Mouse (Mus musculus): ENCODE measurements at regions not wholly inside any gene's neighbourhood (a gene's known extent, or its start where the extent isn't known, plus 50 kb on each side); places are given as distances from the start of the nearest gene placed in this dataset.

- Histone ChIP-seq H3K4me1 (ENCODE audit: control insufficient read depth, insufficient read depth, low read length) (no peaks in the 10 kb centered on the region), H3K27ac (no peak overlapping the region), H3K79me2 (replicated peaks; ENCODE audit: control insufficient read depth, insufficient read depth, low read length) (no peaks in the 10 kb centered on the region), H3K9ac (ENCODE audit: low read depth, low read length) (no peak overlapping the region), H3K4me3 (no peak overlapping the region), H3K27me3 (ENCODE audit: control insufficient read depth, insufficient read depth, low read length) (no peaks in the 10 kb centered on the region), H3K36me3 (ENCODE audit: control insufficient read depth, insufficient read depth, low read length) (no peaks in the 10 kb centered on the region)
- TF ChIP-seq CTCF (IDR thresholded peaks at IDR 0.05), result no peak
- TF ChIP-seq POLR2A (IDR thresholded peaks at IDR 0.05; ENCODE audit: insufficient read depth, low read depth, low read length), result no peak
- TF ChIP-seq EP300 (IDR thresholded peaks at IDR 0.05; ENCODE audit: insufficient read depth, low read depth, low read length), result no peak
- intact Hi-C loops (cut with DNase I), result no loop called here
- 73% methylated on average over 3 of the region's 3 CpGs for WGBS
- no peak for DNase-seq
Observed at GRCm38 (mm10) chr6:61078559-61078958, 101.6 kb upstream of the Ccser1 start.

GRCm38 (mm10) chr6:61080661-61081060 is 99.5 kb upstream of the Ccser1 start:
- intact Hi-C loops (cut with DNase I), result no loop called here
- 91% methylated on average over 5 of the region's 5 CpGs for WGBS
- DNase-seq, result no peak

DNA sequence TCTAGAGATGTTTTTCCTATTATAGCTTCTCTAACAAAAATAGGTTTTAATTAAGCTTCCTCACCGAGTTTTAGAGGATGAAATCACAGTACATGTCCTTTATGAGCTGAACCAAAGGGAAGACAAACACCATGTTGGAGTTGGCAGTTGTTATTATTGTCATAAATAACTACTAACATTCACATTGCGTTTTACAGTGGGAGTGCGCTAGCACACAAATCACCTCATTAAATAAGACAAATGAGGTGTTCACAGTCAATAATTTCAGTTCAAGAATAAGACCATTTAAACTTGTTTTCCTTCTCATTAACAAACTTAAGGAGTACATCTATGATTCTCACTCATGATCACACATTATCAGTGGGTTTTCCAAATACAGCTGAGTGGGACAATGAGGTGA is 96.8 kb upstream of the Ccser1 start:
- Histone ChIP-seq H3K27ac (no peak overlapping the region), H3K4me1 (ENCODE audit: control insufficient read depth, insufficient read depth, low read length) (no peaks in the 10 kb centered on the region), H3K4me3 (no peak overlapping the region), H3K79me2 (replicated peaks; ENCODE audit: control insufficient read depth, insufficient read depth, low read length) (no peaks in the 10 kb centered on the region), H3K36me3 (ENCODE audit: control insufficient read depth, insufficient read depth, low read length) (no peaks in the 10 kb centered on the region), H3K27me3 (ENCODE audit: control insufficient read depth, insufficient read depth, low read length) (no peaks in the 10 kb centered on the region), H3K9ac (ENCODE audit: low read depth, low read length) (no peak overlapping the region)
- intact Hi-C loops (cut with DNase I), result no loop called here
- no peak for DNase-seq
- TF ChIP-seq POLR2A (IDR thresholded peaks at IDR 0.05; ENCODE audit: insufficient read depth, low read depth, low read length) (no peak), EP300 (IDR thresholded peaks at IDR 0.05; ENCODE audit: insufficient read depth, low read depth, low read length) (no peak), CTCF (IDR thresholded peaks at IDR 0.05) (no peak)
- 76% methylated on average over 3 of the region's 3 CpGs for WGBS

More at GRCm38 (mm10) chr6:61080661-61081060, 99.5 kb upstream of the Ccser1 start:
- H3K27me3 ChIP-seq (ENCODE audit: control insufficient read depth, insufficient read depth, low read length), result no peaks in the 10 kb centered on the region
- no peaks in the 10 kb centered on the region for H3K36me3 ChIP-seq (ENCODE audit: control insufficient read depth, insufficient read depth, low read length)
- no peak overlapping the region for H3K9ac ChIP-seq (ENCODE audit: low read depth, low read length)
- no peak overlapping the region for H3K27ac ChIP-seq
- H3K79me2 ChIP-seq (replicated peaks; ENCODE audit: control insufficient read depth, insufficient read depth, low read length), result no peaks in the 10 kb centered on the region
- no peak for TF ChIP-seq CTCF (IDR thresholded peaks at IDR 0.05)
- no peak for TF ChIP-seq EP300 (IDR thresholded peaks at IDR 0.05; ENCODE audit: insufficient read depth, low read depth, low read length)
- no peak for TF ChIP-seq POLR2A (IDR thresholded peaks at IDR 0.05; ENCODE audit: insufficient read depth, low read depth, low read length)
- no peak overlapping the region for H3K4me3 ChIP-seq
- H3K4me1 ChIP-seq (ENCODE audit: control insufficient read depth, insufficient read depth, low read length), result no peaks in the 10 kb centered on the region

GRCm38 (mm10) chr6:61099348-61099981 is 80.7 kb upstream of the Ccser1 start:
- H3K36me3 ChIP-seq (ENCODE audit: control insufficient read depth, insufficient read depth, low read length), result no peaks in the 10 kb centered on the region
- no peak overlapping the region for H3K9ac ChIP-seq (ENCODE audit: low read depth, low read length)
- no peak for DNase-seq
- WGBS, result 83% methylated on average over 9 of the region's 9 CpGs
- TF ChIP-seq EP300 (IDR thresholded peaks at IDR 0.05; ENCODE audit: insufficient read depth, low read depth, low read length), result no peak
- no peak for TF ChIP-seq POLR2A (IDR thresholded peaks at IDR 0.05; ENCODE audit: insufficient read depth, low read depth, low read length)
- no peak for TF ChIP-seq CTCF (IDR thresholded peaks at IDR 0.05)
- H3K4me3 ChIP-seq, result no peak overlapping the region
- H3K27me3 ChIP-seq (ENCODE audit: control insufficient read depth, insufficient read depth, low read length), result no peaks in the 10 kb centered on the region
- intact Hi-C loops (cut with DNase I), result no loop called here
- H3K4me1 ChIP-seq (ENCODE audit: control insufficient read depth, insufficient read depth, low read length), result no peaks in the 10 kb centered on the region
- no peaks in the 10 kb centered on the region for H3K79me2 ChIP-seq (replicated peaks; ENCODE audit: control insufficient read depth, insufficient read depth, low read length)
- H3K27ac ChIP-seq, result no peak overlapping the region

GRCm38 (mm10) chr6:61099982-61100365 is 80.2 kb upstream of the Ccser1 start:
- H3K79me2 ChIP-seq (replicated peaks; ENCODE audit: control insufficient read depth, insufficient read depth, low read length), result no peaks in the 10 kb centered on the region
- intact Hi-C loops (cut with DNase I), result no loop called here
- no peak overlapping the region for H3K9ac ChIP-seq (ENCODE audit: low read depth, low read length)
- WGBS, result 66% methylated on average over 3 of the region's 3 CpGs
- H3K4me1 ChIP-seq (ENCODE audit: control insufficient read depth, insufficient read depth, low read length), result no peaks in the 10 kb centered on the region
- no peak overlapping the region for H3K4me3 ChIP-seq
- H3K27ac ChIP-seq, result no peak overlapping the region
- H3K36me3 ChIP-seq (ENCODE audit: control insufficient read depth, insufficient read depth, low read length), result no peaks in the 10 kb centered on the region
- H3K27me3 ChIP-seq (ENCODE audit: control insufficient read depth, insufficient read depth, low read length), result no peaks in the 10 kb centered on the region
- TF ChIP-seq CTCF (IDR thresholded peaks at IDR 0.05), result no peak
- TF ChIP-seq POLR2A (IDR thresholded peaks at IDR 0.05; ENCODE audit: insufficient read depth, low read depth, low read length), result no peak
- no peak for TF ChIP-seq EP300 (IDR thresholded peaks at IDR 0.05; ENCODE audit: insufficient read depth, low read depth, low read length)
- no peak for DNase-seq

- no peak overlapping the region for H3K4me3 ChIP-seq
- 60% methylated on average over 6 of the region's 6 CpGs for WGBS
- intact Hi-C loops (cut with DNase I), result no loop called here
- TF ChIP-seq POLR2A (IDR thresholded peaks at IDR 0.05; ENCODE audit: insufficient read depth, low read depth, low read length), result no peak
- no peak for TF ChIP-seq CTCF (IDR thresholded peaks at IDR 0.05)
- no peak for TF ChIP-seq EP300 (IDR thresholded peaks at IDR 0.05; ENCODE audit: insufficient read depth, low read depth, low read length)
- no peak overlapping the region for H3K27ac ChIP-seq
- H3K79me2 ChIP-seq (replicated peaks; ENCODE audit: control insufficient read depth, insufficient read depth, low read length), result no peaks in the 10 kb centered on the region
- H3K4me1 ChIP-seq (ENCODE audit: control insufficient read depth, insufficient read depth, low read length), result no peaks in the 10 kb centered on the region
- H3K36me3 ChIP-seq (ENCODE audit: control insufficient read depth, insufficient read depth, low read length), result no peaks in the 10 kb centered on the region
- H3K27me3 ChIP-seq (ENCODE audit: control insufficient read depth, insufficient read depth, low read length), result no peaks in the 10 kb centered on the region
- no peak for DNase-seq
- no peak overlapping the region for H3K9ac ChIP-seq (ENCODE audit: low read depth, low read length)
Observed at GRCm38 (mm10) chr6:61101972-61102371, 78.2 kb upstream of the Ccser1 start.

Data from heart, adult 2 months (tissue).